Mouse (Mus musculus) liver, adult 2 months (tissue): ENCODE results near the gene Lmo7. TPM values are rescaled to one million over a fixed set of nuclear protein-coding genes. Genes with fewer than 3 reads are reported as not detected.
A peak's percentile ranks its signal among the peaks of the same experiment; 100 is the strongest.

ENCODE experiments used
- DNase-seq: peaks from one replicate; pipeline ENCODE4 v3.0.0-alpha.2; 2011; ENCODE audit warnings: low read depth, low spot score; ENCODE audit errors: extremely low read depth
- H3K27ac ChIP-seq: fragments of 200-500 bp; replicated peaks from 2 replicates; pipeline ENCODE4 v1.5.1; 2012; ENCODE audit warnings: low read depth, mild to moderate bottlenecking, control low read depth, inconsistent platforms, low read length; ENCODE audit not compliant: insufficient read depth
- H3K27me3 ChIP-seq: fragments of 200-500 bp; 2 replicates; pipeline ENCODE4 v1.6.1; 2012; ENCODE audit warnings: mild to moderate bottlenecking, moderate library complexity, low read length, inconsistent platforms; ENCODE audit not compliant: control insufficient read depth, insufficient read depth
- H3K36me3 ChIP-seq: fragments of 200-500 bp; 2 replicates; pipeline ENCODE4 v1.6.1; 2012; ENCODE audit warnings: low read length, inconsistent platforms; ENCODE audit not compliant: control insufficient read depth, insufficient read depth
- H3K4me1 ChIP-seq: fragments of 200-500 bp; 2 replicates; pipeline ENCODE4 v1.6.1; 2011; ENCODE audit warnings: low read length; ENCODE audit not compliant: control insufficient read depth, insufficient read depth
- H3K4me3 ChIP-seq: fragments of 200-500 bp; 2 replicates; pipeline ENCODE4 v1.5.1; 2011; ENCODE audit warnings: low read depth, mild to moderate bottlenecking, control low read depth, low read length, moderate library complexity; ENCODE audit not compliant: insufficient read depth
- H3K79me2 ChIP-seq: fragments of 200-500 bp; 2 replicates; pipeline ENCODE4 v1.6.1; 2012; ENCODE audit warnings: inconsistent platforms, mild to moderate bottlenecking, low read length, moderate library complexity; ENCODE audit not compliant: control insufficient read depth, insufficient read depth
- H3K9ac ChIP-seq: fragments of 200-500 bp; 2 replicates; pipeline ENCODE4 v1.6.1; 2012; ENCODE audit warnings: low read depth, mild to moderate bottlenecking, control low read depth, inconsistent platforms, low read length
- CTCF ChIP-seq: fragments of 200-500 bp; IDR thresholded peaks from 2 replicates; pipeline ENCODE4 v1.5.1; 2011; ENCODE audit warnings: low read depth, low read length, control low read depth
- POLR2A ChIP-seq: fragments of 200-500 bp; IDR thresholded peaks from 2 replicates; pipeline ENCODE4 v1.6.1; 2011; ENCODE audit warnings: low read length, control low read depth; ENCODE audit not compliant: insufficient read depth; ENCODE audit errors: extremely low read depth
- WGBS: fragments of 180-500 bp; shearing (Covaris S2); methylation state at CpG from one replicate; pipeline ENCODE4 v1.1.7; 2018; 5-methylcytosine and 5-hydroxymethylcytosine counted together
- polyA plus RNA-seq: library from polyadenylated mRNA; depleted of rRNA; stranded (reverse); fragments of >200 nt; gene quantifications from 2 replicates; pipeline ENCODE4 v1.2.3, GENCODE M21; 2012
- total RNA-seq: library from RNA; depleted of rRNA; stranded (reverse); fragments of >200 nt; gene quantifications from 2 replicates; pipeline ENCODE4 v1.2.3, GENCODE M21; 2014

Lmo7 gene
- total and polyA plus RNA-seq, 2 experiments: 7.1 to 30.0 TPM

DNA sequence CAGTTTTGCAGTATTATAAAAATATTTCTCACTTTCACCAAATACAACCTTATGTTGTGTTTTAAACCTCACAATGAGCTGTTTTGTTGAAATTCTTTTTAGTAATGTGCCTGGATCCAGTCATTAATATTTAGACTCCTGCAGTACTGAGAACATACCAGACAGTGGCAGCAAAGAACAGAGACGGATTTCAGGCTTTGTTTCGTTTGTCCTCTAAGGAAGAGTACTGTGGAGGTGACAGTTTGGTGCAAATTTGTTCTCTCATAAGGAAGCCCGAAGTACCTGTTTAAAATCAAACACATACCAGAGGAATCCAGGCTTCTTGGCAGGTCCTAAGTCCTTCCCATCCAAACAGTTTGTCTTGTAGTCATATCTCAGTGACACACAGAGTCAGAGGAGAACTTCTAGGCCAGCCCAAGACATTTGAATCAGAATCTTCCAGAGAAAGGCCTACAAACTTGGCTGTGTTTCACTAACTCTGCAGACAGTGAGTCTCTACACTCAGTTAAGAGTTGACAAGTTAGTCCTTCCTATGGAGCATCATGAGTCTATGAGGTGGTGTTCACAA lies 52.3 kb downstream of the Lmo7 start:
- Histone ChIP-seq H3K4me3 (no peak overlapping the region), H3K9ac (no peak overlapping the region), H3K79me2 (no peaks in the 10 kb centered on the region), H3K36me3 (no peaks in the 10 kb centered on the region), H3K27me3 (no peaks in the 10 kb centered on the region), H3K4me1 (no peaks in the 10 kb centered on the region), H3K27ac (no peak overlapping the region)
- DNase-seq: peak; percentile 34
- TF ChIP-seq CTCF: peak; percentile 69
- no peak for TF ChIP-seq POLR2A
- WGBS: 13% methylated on average over 3 of the region's 3 CpGs

DNA sequence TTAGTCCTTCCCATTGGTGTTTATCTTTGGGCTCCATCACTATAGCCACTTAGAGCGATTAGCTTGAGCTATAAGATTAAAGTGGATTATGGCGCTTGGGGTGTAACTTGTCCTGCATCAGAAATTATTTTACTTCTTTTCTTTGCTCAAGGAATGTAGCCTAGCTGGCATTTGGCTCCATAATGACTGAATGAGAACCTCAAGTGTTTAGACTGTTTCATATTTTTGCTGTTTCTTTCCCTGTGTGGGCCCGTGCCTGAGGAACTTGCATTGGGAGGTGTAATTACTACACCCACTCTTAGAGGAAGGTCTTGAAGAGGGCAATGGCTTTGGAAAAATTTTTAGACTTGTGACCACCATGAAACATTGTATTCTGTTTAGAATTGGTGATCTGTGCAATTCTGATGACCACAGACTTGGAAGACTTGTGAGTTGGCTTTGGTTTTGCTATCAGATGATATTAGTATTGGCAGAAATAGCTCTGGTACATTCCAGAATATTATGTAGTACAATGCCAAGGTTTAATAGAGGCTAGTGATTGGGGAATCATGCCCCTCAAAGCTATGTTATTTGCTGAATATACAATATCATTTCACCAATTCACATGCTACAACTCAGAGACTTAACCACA lies 54.7 kb downstream of the Lmo7 start:
- WGBS: 94% methylated on average over 3 of the region's 3 CpGs
- peak; percentile 13 for DNase-seq
- H3K9ac ChIP-seq: no peak overlapping the region
- no peaks in the 10 kb centered on the region for H3K4me1 ChIP-seq
- no peaks in the 10 kb centered on the region for H3K36me3 ChIP-seq
- no peaks in the 10 kb centered on the region for H3K27me3 ChIP-seq
- H3K4me3 ChIP-seq: no peak overlapping the region
- no peak overlapping the region for H3K27ac ChIP-seq
- H3K79me2 ChIP-seq: no peaks in the 10 kb centered on the region
- TF ChIP-seq POLR2A: no peak
- no peak for TF ChIP-seq CTCF

DNA sequence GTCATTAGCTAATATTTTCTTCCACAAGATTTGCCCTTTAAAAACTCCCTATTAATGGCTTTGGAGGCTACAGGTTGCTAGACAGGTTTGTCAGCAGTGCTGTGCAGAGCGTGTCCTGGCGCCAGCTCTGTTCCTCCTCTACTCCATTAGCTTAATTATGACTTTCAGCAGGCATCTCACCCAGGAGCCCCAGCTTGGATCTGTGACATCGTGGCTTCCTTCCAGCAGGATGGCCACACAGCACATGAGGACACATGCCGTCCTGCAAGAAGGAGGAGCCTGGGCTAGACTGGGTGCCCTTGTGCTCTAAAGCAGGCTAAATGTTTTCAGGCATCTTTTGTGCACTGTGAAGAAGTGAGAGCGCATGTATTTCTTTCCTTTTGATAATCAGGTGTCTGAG lies 58.1 kb downstream of the Lmo7 start:
- no peak overlapping the region for H3K4me3 ChIP-seq
- no peaks in the 10 kb centered on the region for H3K79me2 ChIP-seq
- H3K27ac ChIP-seq: no peak overlapping the region
- no peaks in the 10 kb centered on the region for H3K4me1 ChIP-seq
- DNase-seq: peak; percentile 45
- no peak overlapping the region for H3K9ac ChIP-seq
- 53% methylated on average over 5 of the region's 5 CpGs for WGBS
- no peaks in the 10 kb centered on the region for H3K36me3 ChIP-seq
- TF ChIP-seq POLR2A (no peak), CTCF (no peak)
- H3K27me3 ChIP-seq: no peaks in the 10 kb centered on the region

DNA sequence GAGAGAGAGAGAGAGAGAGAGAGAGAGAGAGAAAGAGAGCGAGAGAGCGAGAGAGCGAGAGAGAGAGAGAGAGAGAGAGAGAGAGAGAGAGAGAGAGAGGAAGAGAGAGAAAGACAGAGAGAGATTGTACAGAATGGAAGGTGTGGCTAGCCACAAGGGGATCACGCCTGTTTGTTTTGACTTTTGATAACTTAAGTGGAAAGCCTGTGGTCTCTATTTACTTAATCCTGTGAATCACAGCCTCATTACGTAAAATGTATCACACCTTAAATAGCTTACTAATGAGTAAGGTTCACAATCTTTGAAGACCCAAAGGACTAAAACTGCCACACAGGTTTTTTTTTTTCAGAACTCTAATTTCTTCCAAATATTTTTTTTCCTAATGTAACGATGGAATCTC lies 58.7 kb downstream of the Lmo7 start:
- H3K9ac ChIP-seq: no peak overlapping the region
- no peak overlapping the region for H3K4me3 ChIP-seq
- WGBS: 83% methylated on average over 6 of the region's 6 CpGs
- no peaks in the 10 kb centered on the region for H3K4me1 ChIP-seq
- no peaks in the 10 kb centered on the region for H3K27me3 ChIP-seq
- TF ChIP-seq CTCF (no peak), POLR2A (no peak)
- DNase-seq: no peak
- no peak overlapping the region for H3K27ac ChIP-seq
- no peaks in the 10 kb centered on the region for H3K36me3 ChIP-seq
- H3K79me2 ChIP-seq: no peaks in the 10 kb centered on the region

DNA sequence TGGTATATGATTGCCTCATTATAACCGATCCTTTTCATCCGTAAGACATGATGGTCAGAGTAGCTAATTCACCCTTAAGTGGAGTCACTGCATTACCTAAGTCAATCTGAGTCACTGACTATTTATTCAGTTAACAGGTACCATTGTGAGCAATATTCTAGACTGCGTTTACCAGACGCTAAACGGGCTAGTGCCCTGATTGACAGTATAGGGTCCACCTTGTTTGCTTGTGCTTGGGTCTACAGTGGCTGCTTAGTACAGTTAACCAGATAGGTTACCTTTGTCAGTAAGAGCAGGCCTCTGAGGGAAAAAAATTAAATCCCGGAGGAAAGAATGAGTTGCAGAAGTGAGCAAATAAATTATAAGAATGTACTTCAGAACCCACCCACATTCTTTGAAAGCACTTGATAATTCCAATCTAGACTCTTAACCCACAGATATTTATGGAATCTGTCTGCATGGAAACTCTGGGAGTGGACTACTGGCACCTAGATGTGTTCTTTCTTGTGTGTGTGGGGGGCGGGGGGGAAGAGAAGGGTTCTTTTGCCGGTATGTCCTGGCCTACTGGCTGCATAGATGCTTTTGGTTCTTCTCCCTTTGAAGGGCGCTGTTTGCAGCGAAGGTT lies 64.9 kb downstream of the Lmo7 start:
- no peak for DNase-seq
- H3K9ac ChIP-seq: no peak overlapping the region
- H3K4me3 ChIP-seq: no peak overlapping the region
- no peaks in the 10 kb centered on the region for H3K27me3 ChIP-seq
- H3K36me3 ChIP-seq: no peaks in the 10 kb centered on the region
- TF ChIP-seq CTCF (no peak), POLR2A (no peak)
- H3K27ac ChIP-seq: no peak overlapping the region
- no peaks in the 10 kb centered on the region for H3K4me1 ChIP-seq
- no peaks in the 10 kb centered on the region for H3K79me2 ChIP-seq
- 89% methylated on average over 10 of the region's 10 CpGs for WGBS

DNA sequence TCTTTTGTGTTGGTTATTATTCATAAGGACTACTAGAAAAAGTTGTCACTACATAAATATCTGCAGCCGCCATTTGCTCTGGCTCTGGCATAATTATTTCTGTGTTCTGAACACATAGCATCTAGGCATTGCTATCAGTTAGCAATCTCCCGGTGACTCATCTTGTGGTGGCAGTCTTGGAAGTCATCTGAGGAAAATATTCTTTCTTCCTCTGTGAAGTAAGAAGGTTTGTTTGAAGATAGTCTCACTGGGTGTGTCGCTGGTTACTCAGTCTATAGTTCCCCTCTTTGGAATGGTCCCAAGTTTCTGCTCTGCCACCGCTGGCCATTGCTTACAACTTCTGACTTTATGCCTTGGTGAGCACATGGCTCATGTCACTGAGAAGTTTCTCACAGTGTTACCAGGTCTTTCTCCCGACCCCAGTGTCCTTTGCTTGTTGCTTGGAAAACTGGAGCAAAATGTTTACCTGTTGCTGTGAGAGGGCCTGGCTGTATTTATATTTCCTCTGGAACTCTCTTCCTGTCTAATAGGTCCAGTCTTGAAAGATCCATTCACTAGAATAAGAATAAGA lies 68.3 kb downstream of the Lmo7 start:
- WGBS: 91% methylated on average over 5 of the region's 5 CpGs
- H3K4me1 ChIP-seq: no peaks in the 10 kb centered on the region
- no peak overlapping the region for H3K27ac ChIP-seq
- H3K36me3 ChIP-seq: no peaks in the 10 kb centered on the region
- TF ChIP-seq CTCF (no peak), POLR2A (no peak)
- no peak for DNase-seq
- no peaks in the 10 kb centered on the region for H3K27me3 ChIP-seq
- no peak overlapping the region for H3K9ac ChIP-seq
- no peak overlapping the region for H3K4me3 ChIP-seq
- H3K79me2 ChIP-seq: no peaks in the 10 kb centered on the region
